Comparison of ENCODE assay signal across 8 mouse cellular contexts in the genomic region with DNA sequence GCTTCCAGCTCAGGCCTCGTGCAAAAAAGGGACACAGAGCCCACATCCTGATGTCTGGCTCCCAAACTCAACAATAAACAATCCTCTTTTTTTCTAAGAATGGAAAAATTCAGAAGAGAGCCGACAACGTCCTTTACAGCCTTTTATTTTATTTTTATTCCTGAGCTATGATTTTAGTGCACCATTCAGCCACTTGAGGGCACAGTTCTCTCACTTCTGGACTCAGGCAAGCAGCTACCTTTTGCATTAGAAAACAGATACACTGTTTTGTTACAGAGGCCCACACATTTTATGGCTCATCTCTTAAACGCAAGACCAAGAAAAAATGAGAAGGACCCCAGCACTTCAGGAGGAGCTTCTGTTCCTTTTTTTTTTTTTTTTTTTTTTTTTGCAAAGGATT.
DNase-seq lines count a peak whose midpoint lies in the region; ATAC-seq and TF ChIP-seq lines count a peak whose summit lies in the region.

No protein-coding gene starts in this region.

- no peak for ATAC-seq in heart, postnatal 0 days (ENCODE audit: insufficient read depth, low read depth)
- no peak for ATAC-seq in midbrain, embryonic 16.5 days
- ATAC-seq in midbrain, embryonic 15.5 days (replicated peaks), result no peak

- H3K4me1 ChIP-seq in heart, postnatal 0 days (ENCODE audit: control insufficient read depth, insufficient read depth), result no peaks in the 10 kb centered on the region
- peaks cover 13% of the 10 kb centered on the region for H3K4me1 ChIP-seq in heart, embryonic 10.5 days
- no peaks in the 10 kb centered on the region for H3K4me1 ChIP-seq in midbrain, embryonic 16.5 days (ENCODE audit: control insufficient read depth, insufficient read depth, low read length)
- H3K4me1 ChIP-seq in midbrain, embryonic 15.5 days, result no peaks in the 10 kb centered on the region
- no peaks in the 10 kb centered on the region for H3K4me1 ChIP-seq in embryonic fibroblast, embryonic 13.5 days (ENCODE audit: control insufficient read depth, insufficient read depth, low read length)

- no peak overlapping the region for H3K9ac ChIP-seq in heart, postnatal 0 days (replicated peaks; ENCODE audit: low read depth, low read length)
- no peak overlapping the region for H3K9ac ChIP-seq in midbrain, embryonic 16.5 days (ENCODE audit: low read depth, low read length)
- H3K9ac ChIP-seq in midbrain, embryonic 15.5 days, result no peak overlapping the region

- no peak for TF ChIP-seq EP300 in heart, postnatal 0 days (IDR thresholded peaks at IDR 0.05; ENCODE audit: low read depth)

- no peak for TF ChIP-seq POLR2A in embryonic fibroblast, embryonic 13.5 days (IDR thresholded peaks at IDR 0.05; ENCODE audit: low read depth, low read length)

- peak; percentile 71 for TF ChIP-seq CTCF in heart, postnatal 0 days (IDR thresholded peaks at IDR 0.05; ENCODE audit: low read depth)
- peak; percentile 9; the same call in 1 of the 2 replicates for TF ChIP-seq CTCF in embryonic fibroblast, embryonic 13.5 days (IDR thresholded peaks at IDR 0.05; ENCODE audit: borderline replicate concordance, insufficient read depth, low read length)

- H3K4me3 ChIP-seq in heart, postnatal 0 days (ENCODE audit: low read depth, low read length), result no peak overlapping the region
- no peak overlapping the region for H3K4me3 ChIP-seq in heart, embryonic 10.5 days
- H3K4me3 ChIP-seq in midbrain, embryonic 16.5 days (ENCODE audit: low read depth, low read length), result no peak overlapping the region
- no peak overlapping the region for H3K4me3 ChIP-seq in midbrain, embryonic 15.5 days
- no peak overlapping the region for H3K4me3 ChIP-seq in embryonic fibroblast, embryonic 13.5 days (ENCODE audit: insufficient read depth, low read length)

- H3K9me3 ChIP-seq in heart, postnatal 0 days (replicated peaks; ENCODE audit: control insufficient read depth, low read length), result no peaks in the 10 kb centered on the region
- H3K9me3 ChIP-seq in heart, embryonic 10.5 days, result no peaks in the 10 kb centered on the region
- no peaks in the 10 kb centered on the region for H3K9me3 ChIP-seq in midbrain, embryonic 16.5 days (replicated peaks; ENCODE audit: control insufficient read depth, low read length, poor library complexity, severe bottlenecking)
- no peaks in the 10 kb centered on the region for H3K9me3 ChIP-seq in midbrain, embryonic 15.5 days

- DNase-seq in heart, postnatal 0 days (ENCODE audit: low spot score), result peak; percentile 50
- DNase-seq in heart, embryonic 10.5 days (ENCODE audit: low spot score), result no peak
- peak; percentile 28 for DNase-seq in retina, postnatal 7 days (ENCODE audit: low read depth, low spot score)
- no peak for DNase-seq in thymus, postnatal 36 days
- DNase-seq in MN1 (ENCODE audit: low spot score), result no peak

- no peak overlapping the region for H3K27ac ChIP-seq in heart, postnatal 0 days (ENCODE audit: low read depth)
- no peak overlapping the region for H3K27ac ChIP-seq in heart, embryonic 10.5 days
- no peak overlapping the region for H3K27ac ChIP-seq in midbrain, embryonic 16.5 days (ENCODE audit: low read length)
- no peak overlapping the region for H3K27ac ChIP-seq in midbrain, embryonic 15.5 days
- H3K27ac ChIP-seq in embryonic fibroblast, embryonic 13.5 days (ENCODE audit: insufficient read depth, low read length), result no peak overlapping the region

- H3K4me2 ChIP-seq in heart, postnatal 0 days (ENCODE audit: low read depth, low read length), result no peak overlapping the region
- 0 out of 2 replicates have a peak overlapping the region, but pooled peaks have one; percentile 1 for H3K4me2 ChIP-seq in midbrain, embryonic 16.5 days (ENCODE audit: low read length)
- H3K4me2 ChIP-seq in midbrain, embryonic 15.5 days, result no peak overlapping the region

- no peaks in the 10 kb centered on the region for H3K36me3 ChIP-seq in heart, postnatal 0 days (replicated peaks; ENCODE audit: control insufficient read depth, insufficient read depth, low read length)
- no peaks in the 10 kb centered on the region for H3K36me3 ChIP-seq in heart, embryonic 10.5 days
- no peaks in the 10 kb centered on the region for H3K36me3 ChIP-seq in midbrain, embryonic 16.5 days (ENCODE audit: control insufficient read depth, insufficient read depth, low read length)
- H3K36me3 ChIP-seq in midbrain, embryonic 15.5 days (replicated peaks), result no peaks in the 10 kb centered on the region

- H3K27me3 ChIP-seq in heart, postnatal 0 days (ENCODE audit: control insufficient read depth, insufficient read depth, low read length), result no peaks in the 10 kb centered on the region
- H3K27me3 ChIP-seq in heart, embryonic 10.5 days (ENCODE audit: insufficient read depth, poor library complexity, severe bottlenecking), result no peaks in the 10 kb centered on the region
- H3K27me3 ChIP-seq in midbrain, embryonic 16.5 days (ENCODE audit: control insufficient read depth, insufficient read depth, low read depth, low read length), result no peaks in the 10 kb centered on the region
- H3K27me3 ChIP-seq in midbrain, embryonic 15.5 days (replicated peaks), result no peaks in the 10 kb centered on the region

- WGBS in heart, postnatal 0 days, result 27% methylated on average over 4 of the region's 4 CpGs
- WGBS in heart, embryonic 10.5 days, result 37% methylated on average over 4 of the region's 4 CpGs
- WGBS in midbrain, embryonic 16.5 days, result 35% methylated on average over 4 of the region's 4 CpGs
- WGBS in midbrain, embryonic 15.5 days, result 35% methylated on average over 4 of the region's 4 CpGs

Comparison
In these comparisons a context has a peak if more than half of its experiments do, and no peak if none do; other contexts are left out.
1. DNase-seq: peak in heart, postnatal 0 days (single experiment) and retina, postnatal 7 days (single experiment); none in heart, embryonic 10.5 days (single experiment), thymus, postnatal 36 days (0 of 2) and MN1 (single experiment).